Mouse (Mus musculus) heart, embryonic 14.5 days (tissue): Measurements from ENCODE around the gene Bpifb4. TPM values are rescaled to one million over a fixed set of nuclear protein-coding genes. Genes with fewer than 3 reads are reported as not detected.
A peak's percentile ranks its signal among the peaks of the same experiment; 100 is the strongest.

ENCODE experiments used
- ATAC-seq: fragments of 200-750 bp; cut with Nextera tagmentation; 2 replicates; pipeline ENCODE4 v1.8.0; 2017; ENCODE audit warnings: low read depth, moderate TSS enrichment; ENCODE audit not compliant: insufficient number of reproducible peaks, insufficient read depth, low FRiP score
- H3K27ac ChIP-seq, 2 experiments: fragments of 200-500 bp in 1 of 2; fragments of 300-500 bp in 1 of 2; sonication (generic) in 1 of 2; replicated peaks in 1 of 2; 2 replicates each; pipeline ENCODE4 v1.5.1; 2012 to 2014; ENCODE audit warnings: low read depth in 2 of 2, low read length in 2 of 2, control low read depth in 1 of 2, mild to moderate bottlenecking in 1 of 2, mixed read lengths in 1 of 2; ENCODE audit not compliant: control insufficient read depth in 1 of 2, insufficient read depth in 1 of 2
- H3K27me3 ChIP-seq: fragments of 300-500 bp; sonication (generic); 2 replicates; pipeline ENCODE4 v1.6.1; 2014; ENCODE audit warnings: mild to moderate bottlenecking, low read length, control low read depth; ENCODE audit not compliant: control insufficient read depth, insufficient read depth
- H3K36me3 ChIP-seq: fragments of 300-500 bp; sonication (generic); 2 replicates; pipeline ENCODE4 v1.6.1; 2014; ENCODE audit warnings: mild to moderate bottlenecking, control low read depth, low read length, mixed read lengths; ENCODE audit not compliant: control insufficient read depth, insufficient read depth
- H3K4me1 ChIP-seq, 2 experiments: fragments of 200-500 bp in 1 of 2; fragments of 300-500 bp in 1 of 2; sonication (generic) in 1 of 2; 2 replicates each; pipeline ENCODE4 v1.6.1; 2012 to 2014; ENCODE audit warnings: low read length in 2 of 2, control low read depth in 1 of 2, mixed read lengths in 1 of 2; ENCODE audit not compliant: control insufficient read depth in 2 of 2, insufficient read depth in 2 of 2
- H3K4me2 ChIP-seq: fragments of 300-500 bp; sonication (generic); 2 replicates; pipeline ENCODE4 v1.6.1; 2014; ENCODE audit warnings: mild to moderate bottlenecking, low read length
- H3K4me3 ChIP-seq, 2 experiments: fragments of 200-500 bp in 1 of 2; fragments of 300-500 bp in 1 of 2; sonication (generic) in 1 of 2; 2 replicates each; pipeline ENCODE4 v1.5.1; 2012 to 2014; ENCODE audit warnings: low read length in 2 of 2, mild to moderate bottlenecking in 2 of 2, control low read depth in 1 of 2, low read depth in 1 of 2, moderate library complexity in 1 of 2; ENCODE audit not compliant: control insufficient read depth in 1 of 2, insufficient read depth in 1 of 2
- H3K9ac ChIP-seq: fragments of 300-500 bp; sonication (generic); 2 replicates; pipeline ENCODE4 v1.6.1; 2014; ENCODE audit warnings: mild to moderate bottlenecking, low read length
- H3K9me3 ChIP-seq: fragments of 300-500 bp; sonication (generic); 2 replicates; pipeline ENCODE4 v1.6.1; 2016; ENCODE audit warnings: low read length, control low read depth; ENCODE audit not compliant: control insufficient read depth
- WGBS: fragments of 180-500 bp; shearing (Covaris S2); extraction: QIAGEN DNeasy Blood & Tissue Kit; methylation state at CpG from one replicate; pipeline ENCODE4 v1.1.7; 2014; 5-methylcytosine and 5-hydroxymethylcytosine counted together
- polyA plus RNA-seq: library from polyadenylated mRNA; unstranded; fragments of >200 nt; fragmentation: Nextera tagmentation; extraction: Ambion mirVana; gene quantifications from 2 replicates; pipeline ENCODE4 v1.2.1, GENCODE M21; 2014

Gene Bpifb4
- polyA plus RNA-seq, 1 experiment from 2014 or later = not detected

GRCm38 (mm10) chr2:153929871-153930413, 8.1 kb upstream of the Bpifb4 start:
- WGBS = 41% methylated on average over 3 of the region's 3 CpGs
- no peak overlapping the region for H3K4me3 ChIP-seq
- H3K4me1 ChIP-seq = peaks cover 0 to 2% of the 10 kb centered on the region in 2 experiments; a peak in 1 of 4 replicates

GRCm38 (mm10) chr2:153931125-153931524, 6.9 kb upstream of the Bpifb4 start:
- no peaks in the 10 kb centered on the region for H3K27me3 ChIP-seq
- H3K4me2 ChIP-seq = no peak overlapping the region
- no peak overlapping the region for H3K9ac ChIP-seq
- ATAC-seq = no peak
- H3K4me3 ChIP-seq = no peak overlapping the region
- H3K27ac ChIP-seq = no peak overlapping the region
- no peaks in the 10 kb centered on the region for H3K36me3 ChIP-seq
- 81% methylated on average over 6 of the region's 6 CpGs for WGBS
- H3K9me3 ChIP-seq = no peaks in the 10 kb centered on the region
- H3K4me1 ChIP-seq = no peaks in the 10 kb centered on the region; a peak in 1 of 4 replicates

More at GRCm38 (mm10) chr2:153929871-153930413, 8.1 kb upstream of the Bpifb4 start:
- no peak overlapping the region for H3K4me2 ChIP-seq
- H3K27me3 ChIP-seq = no peaks in the 10 kb centered on the region
- no peak; the same call in 1 of the 2 replicates for ATAC-seq
- H3K36me3 ChIP-seq = no peaks in the 10 kb centered on the region
- H3K9me3 ChIP-seq = no peaks in the 10 kb centered on the region
- no peak overlapping the region for H3K27ac ChIP-seq
- H3K9ac ChIP-seq = no peak overlapping the region

- Histone ChIP-seq H3K27me3 (no peaks in the 10 kb centered on the region), H3K4me1 (no peaks in the 10 kb centered on the region), H3K27ac (no peak overlapping the region), H3K36me3 (no peaks in the 10 kb centered on the region), H3K9me3 (no peaks in the 10 kb centered on the region), H3K4me3 (no peak overlapping the region), H3K9ac (no peak overlapping the region), H3K4me2 (no peak overlapping the region)
- ATAC-seq = no peak
- 73% methylated on average over 6 of the region's 6 CpGs for WGBS
Observed at GRCm38 (mm10) chr2:153933311-153933710, 4.7 kb upstream of the Bpifb4 start.

GRCm38 (mm10) chr2:153935348-153935747, 2.7 kb upstream of the Bpifb4 start:
- H3K4me3 ChIP-seq = no peak overlapping the region
- no peaks in the 10 kb centered on the region for H3K4me1 ChIP-seq
- H3K36me3 ChIP-seq = no peaks in the 10 kb centered on the region
- WGBS = 80% methylated on average over 6 of the region's 6 CpGs
- H3K9ac ChIP-seq = no peak overlapping the region
- H3K27me3 ChIP-seq = no peaks in the 10 kb centered on the region
- no peak overlapping the region for H3K4me2 ChIP-seq
- no peak overlapping the region for H3K27ac ChIP-seq
- H3K9me3 ChIP-seq = no peaks in the 10 kb centered on the region
- no peak for ATAC-seq

GRCm38 (mm10) chr2:153943537-153943936, 5.5 kb downstream of the Bpifb4 start:
- Histone ChIP-seq H3K36me3 (no peaks in the 10 kb centered on the region), H3K4me3 (no peak overlapping the region), H3K4me1 (no peaks in the 10 kb centered on the region), H3K9ac (no peak overlapping the region), H3K27ac (no peak overlapping the region), H3K4me2 (no peak overlapping the region), H3K27me3 (no peaks in the 10 kb centered on the region), H3K9me3 (no peaks in the 10 kb centered on the region)
- WGBS = 34% methylated on average over 3 of the region's 3 CpGs
- ATAC-seq = no peak

GRCm38 (mm10) chr2:153944567-153944966, 6.6 kb downstream of the Bpifb4 start:
- H3K9ac ChIP-seq = no peak overlapping the region
- no peak for ATAC-seq
- no peaks in the 10 kb centered on the region for H3K4me1 ChIP-seq
- H3K9me3 ChIP-seq = no peaks in the 10 kb centered on the region
- no peaks in the 10 kb centered on the region for H3K36me3 ChIP-seq
- WGBS = 84% methylated on average over 8 of the region's 8 CpGs
- H3K27ac ChIP-seq = no peak overlapping the region
- H3K4me2 ChIP-seq = no peak overlapping the region
- H3K27me3 ChIP-seq = no peaks in the 10 kb centered on the region
- H3K4me3 ChIP-seq = no peak overlapping the region

GRCm38 (mm10) chr2:153952897-153953296, 14.9 kb downstream of the Bpifb4 start:
- Histone ChIP-seq H3K4me3 (no peak overlapping the region), H3K27ac (no peak overlapping the region), H3K36me3 (no peaks in the 10 kb centered on the region), H3K9ac (no peak overlapping the region), H3K9me3 (no peaks in the 10 kb centered on the region), H3K4me2 (no peak overlapping the region), H3K27me3 (no peaks in the 10 kb centered on the region), H3K4me1 (no peaks in the 10 kb centered on the region)
- whole genome bisulfite sequencing = 23% methylated on average over 6 of the region's 6 CpGs
- no peak for ATAC-seq

- ATAC-seq = no peak
- Histone ChIP-seq H3K9me3 (no peaks in the 10 kb centered on the region), H3K4me2 (0 out of 2 replicates have a peak overlapping the region, but pooled peaks have one; percentile 21), H3K27me3 (no peaks in the 10 kb centered on the region), H3K36me3 (no peaks in the 10 kb centered on the region), H3K9ac (no peak overlapping the region), H3K4me3 (no peak overlapping the region), H3K4me1 (no peaks in the 10 kb centered on the region), H3K27ac (no peak overlapping the region)
- WGBS = 7% methylated on average over 6 of the region's 6 CpGs
Observed at GRCm38 (mm10) chr2:153953836-153954235, 15.8 kb downstream of the Bpifb4 start.
